Mouse (Mus musculus): ENCODE measurements around the gene Gp1ba.

- no peak for TF ChIP-seq POLR2A (IDR thresholded peaks at IDR 0.05; ENCODE audit: borderline replicate concordance, low read depth, low read length)
- TF ChIP-seq CTCF (IDR thresholded peaks at IDR 0.05; ENCODE audit: low read depth, low read length) = no peak
Observed at GRCm38 (mm10) chr11:70646259-70646555, 7.3 kb downstream of the Gp1ba start.
